Mouse (Mus musculus) heart, adult 18-20 months (tissue): Measurements from ENCODE around the gene Il17ra. TPM values are rescaled to one million over a fixed set of nuclear protein-coding genes. Genes with fewer than 3 reads are reported as not detected.
A peak's percentile ranks its signal among the peaks of the same experiment; 100 is the strongest.

ENCODE experiments used
- DNase-seq, 2 experiments: peaks; one replicate each; pipeline ENCODE4 v3.0.0; 2021 to 2022; ENCODE audit warnings: mixed read lengths in 1 of 2
- total RNA-seq, 2 experiments: library from RNA; stranded (reverse); gene quantifications; 2 replicates each; pipeline ENCODE4 v1.2.3; 2021

Gene Il17ra
- total RNA-seq, 2 experiments from 2014 or later, result 2.3 to 3.0 TPM

- peak in 1 of 2 experiments; percentile 55 for DNase-seq
Observed at GRCm38 (mm10) chr6:120470666-120471065, 7.6 kb downstream of the Il17ra start.

- peak; percentile 29 to 64 for DNase-seq
Observed at GRCm38 (mm10) chr6:120471991-120472441, 9.0 kb downstream of the Il17ra start.

DNA sequence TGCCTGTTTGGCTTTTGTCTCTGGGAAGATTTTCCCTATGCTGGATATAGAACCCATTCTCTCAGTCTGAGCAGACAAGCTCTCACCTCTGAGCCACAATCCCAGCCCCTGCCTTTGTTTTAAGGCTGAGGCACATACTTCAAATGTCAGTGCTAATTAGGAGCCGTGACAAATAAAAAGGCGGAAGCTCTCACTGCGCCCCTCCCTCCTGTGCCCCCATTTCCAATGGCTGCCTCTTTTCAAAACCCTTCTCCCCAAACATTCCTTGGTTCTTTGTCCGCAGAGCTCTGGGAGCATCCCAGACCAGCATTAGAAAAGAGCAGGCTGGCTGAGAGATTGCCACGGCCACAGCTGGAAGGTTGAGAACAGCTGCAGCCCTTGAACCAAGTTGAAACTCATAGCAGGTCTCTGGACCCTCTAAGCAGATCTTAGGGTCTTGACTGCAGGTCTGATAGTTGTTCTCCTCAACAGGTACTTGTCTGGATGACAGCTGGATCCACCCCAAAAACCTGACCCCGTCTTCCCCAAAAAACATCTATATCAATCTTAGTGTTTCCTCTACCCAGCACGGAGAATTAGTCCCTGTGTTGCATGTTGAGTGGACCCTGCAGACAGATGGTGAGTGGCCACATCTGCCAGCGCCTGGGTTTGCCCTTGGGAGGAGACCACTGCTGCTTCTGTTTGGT lies 9.6 kb downstream of the Il17ra start:
- DNase-seq, result no peak

GRCm38 (mm10) chr6:120473427-120473826 lies 10.4 kb downstream of the Il17ra start:
- peak in 1 of 2 experiments; percentile 70 for DNase-seq

GRCm38 (mm10) chr6:120475288-120475687 lies 12.2 kb downstream of the Il17ra start:
- DNase-seq, result no peak

- peak in 1 of 2 experiments; percentile 60 for DNase-seq
Observed at GRCm38 (mm10) chr6:120479302-120479701, 16.3 kb downstream of the Il17ra start.

DNA sequence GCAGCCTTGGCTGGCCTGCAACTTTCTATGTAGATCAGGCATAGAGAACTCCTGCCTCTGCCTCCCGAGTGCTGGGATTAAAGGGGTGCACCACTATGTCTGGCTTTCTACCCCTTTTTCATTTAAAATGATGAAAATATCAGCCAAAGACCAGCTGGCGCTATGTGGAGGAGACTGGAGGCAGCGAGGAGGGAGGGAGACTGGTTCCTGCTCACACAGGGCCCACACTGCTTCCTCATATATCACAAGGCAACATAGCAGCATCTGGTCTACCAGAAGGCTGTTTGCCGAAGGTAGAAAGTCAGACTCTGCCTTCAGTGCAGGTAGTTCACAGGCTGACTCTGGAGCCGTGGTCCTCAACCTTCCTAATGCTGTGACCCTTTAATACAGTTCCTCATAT lies 17.3 kb downstream of the Il17ra start:
- DNase-seq, result no peak

GRCm38 (mm10) chr6:120481538-120481937 lies 18.5 kb downstream of the Il17ra start:
- peak; percentile 28 to 44 for DNase-seq

DNA sequence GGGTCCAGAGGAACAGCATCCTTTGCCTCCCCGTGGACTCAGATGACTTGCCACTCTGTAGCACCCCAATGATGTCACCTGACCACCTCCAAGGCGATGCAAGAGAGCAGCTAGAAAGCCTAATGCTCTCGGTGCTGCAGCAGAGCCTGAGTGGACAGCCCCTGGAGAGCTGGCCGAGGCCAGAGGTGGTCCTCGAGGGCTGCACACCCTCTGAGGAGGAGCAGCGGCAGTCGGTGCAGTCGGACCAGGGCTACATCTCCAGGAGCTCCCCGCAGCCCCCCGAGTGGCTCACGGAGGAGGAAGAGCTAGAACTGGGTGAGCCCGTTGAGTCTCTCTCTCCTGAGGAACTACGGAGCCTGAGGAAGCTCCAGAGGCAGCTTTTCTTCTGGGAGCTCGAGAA lies 19.0 kb downstream of the Il17ra start:
- DNase-seq, result no peak

DNA sequence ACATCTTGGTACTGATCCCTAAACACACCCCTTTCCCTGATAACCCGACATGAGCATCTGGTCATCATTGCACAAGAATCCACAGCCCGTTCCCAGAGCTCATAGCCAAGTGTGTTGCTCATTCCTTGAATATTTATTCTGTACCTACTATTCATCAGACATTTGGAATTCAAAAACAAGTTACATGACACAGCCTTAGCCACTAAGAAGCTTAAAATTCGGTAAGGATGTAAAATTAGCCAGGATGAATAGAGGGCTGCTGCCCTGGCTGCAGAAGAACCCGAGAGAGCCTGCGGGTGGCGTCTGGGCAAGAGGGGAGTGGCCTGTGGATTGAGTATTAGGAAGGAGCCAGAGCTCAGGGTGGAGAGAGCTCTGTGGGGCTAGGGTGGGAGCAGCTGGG lies 19.7 kb downstream of the Il17ra start:
- peak; percentile 36 to 56 for DNase-seq

- peak; percentile 44 to 75 for DNase-seq
Observed at GRCm38 (mm10) chr6:120483211-120483626, 20.2 kb downstream of the Il17ra start.

- DNase-seq, result no peak
Observed at GRCm38 (mm10) chr6:120485038-120485437, 22.0 kb downstream of the Il17ra start.

DNA sequence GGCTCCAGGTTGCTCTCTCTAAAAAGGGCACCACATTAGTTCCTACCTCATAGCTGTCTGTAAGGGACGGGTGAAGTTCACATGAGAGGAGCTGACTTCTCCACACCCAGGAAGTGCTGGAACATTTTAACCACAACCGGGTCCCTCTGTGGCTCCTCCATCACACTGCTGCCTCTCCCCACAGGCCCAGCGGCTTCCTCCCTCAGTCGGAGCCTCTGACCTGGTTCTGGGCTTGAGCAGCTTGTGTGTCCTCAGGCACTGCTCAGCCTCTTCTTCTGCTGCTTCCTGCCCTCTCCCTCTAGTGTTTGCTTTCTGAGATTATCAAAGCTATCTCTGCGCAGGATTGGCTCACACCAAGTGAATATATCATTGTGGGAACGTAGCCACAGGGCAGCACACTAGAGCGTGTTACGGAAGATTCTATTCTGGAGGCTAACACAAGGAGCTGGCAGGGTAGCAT lies 23.0 kb downstream of the Il17ra start:
- no peak for DNase-seq

DNA sequence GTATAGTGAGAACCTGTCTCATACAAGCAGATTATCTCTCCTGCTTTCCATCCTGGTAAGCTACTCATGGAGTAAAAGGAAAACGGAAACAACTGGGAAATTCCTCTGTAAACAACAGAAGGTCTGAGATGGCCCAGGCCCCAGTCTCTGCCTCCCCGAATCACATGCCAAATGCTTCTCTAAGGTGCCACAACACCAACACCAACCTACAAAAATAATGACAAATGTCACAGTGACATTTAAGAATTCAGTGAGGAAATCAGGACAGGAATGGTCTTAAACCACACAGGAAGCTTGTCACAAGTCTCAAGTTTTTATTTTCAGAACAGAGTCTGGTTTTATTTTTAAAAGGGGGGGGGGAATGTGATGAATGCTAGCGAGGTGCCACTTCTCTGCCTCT lies 25.6 kb downstream of the Il17ra start:
- DNase-seq, result no peak

GRCm38 (mm10) chr6:120489461-120489860 lies 26.4 kb downstream of the Il17ra start:
- DNase-seq, result no peak

GRCm38 (mm10) chr6:120491064-120491463 lies 28.0 kb downstream of the Il17ra start:
- DNase-seq, result no peak

- DNase-seq, result no peak
Observed at GRCm38 (mm10) chr6:120491862-120492498, 28.9 kb downstream of the Il17ra start.

- no peak for DNase-seq
Observed at GRCm38 (mm10) chr6:120492499-120493373, 29.7 kb downstream of the Il17ra start.

- DNase-seq, result peak; percentile 29 to 30
Observed at GRCm38 (mm10) chr6:120493374-120494181, 30.5 kb downstream of the Il17ra start, which contains the start of gene Tmem121b. Gene Tmem121b (minus strand): TSS chr6:120493807.

GRCm38 (mm10) chr6:120496544-120496943 lies 33.5 kb downstream of the Il17ra start:
- no peak for DNase-seq

DNA sequence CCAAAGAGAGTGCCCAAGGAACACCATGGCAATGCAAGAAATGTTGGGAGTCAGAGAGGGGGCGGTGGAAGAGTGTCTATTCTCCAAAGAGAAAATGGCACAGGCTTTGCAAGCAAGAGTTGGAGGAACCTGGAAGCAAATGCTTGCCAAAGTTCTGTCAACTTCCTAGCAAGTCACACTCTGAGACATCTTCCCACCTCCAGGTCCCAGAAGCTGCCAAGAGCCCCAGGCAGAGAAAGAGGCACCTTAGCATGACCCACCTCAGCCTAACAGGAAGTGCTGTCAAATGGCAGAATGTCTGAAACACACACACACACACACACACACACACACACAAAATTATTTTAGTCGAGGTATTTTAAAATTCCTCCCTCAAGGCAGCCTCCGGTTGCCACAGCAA lies 41.0 kb downstream of the Il17ra start:
- DNase-seq, result no peak

- no peak for DNase-seq
Observed at GRCm38 (mm10) chr6:120505531-120505930, 42.5 kb downstream of the Il17ra start.
